Mouse (Mus musculus) cerebellum, postnatal 10 days (tissue): ENCODE data around the gene Cbfa2t2.

ENCODE experiments used
- DNase-seq, 2 experiments: peaks; one replicate each; pipeline ENCODE4 v3.0.0; 2021; ENCODE audit warnings: mixed read lengths in 2 of 2

The Cbfa2t2 gene

GRCm38 (mm10) chr2:154426188-154426904, 9.9 kb upstream of the Cbfa2t2 start:
- peak; percentile 75 to 79 for DNase-seq

GRCm38 (mm10) chr2:154426905-154427852, 9.1 kb upstream of the Cbfa2t2 start:
- no peak for DNase-seq

GRCm38 (mm10) chr2:154427853-154428360, 8.4 kb upstream of the Cbfa2t2 start:
- DNase-seq, result peak; percentile 59 to 68

- DNase-seq, result no peak
Observed at GRCm38 (mm10) chr2:154430566-154430965, 5.7 kb upstream of the Cbfa2t2 start.

- no peak for DNase-seq
Observed at GRCm38 (mm10) chr2:154432696-154433095, 3.6 kb upstream of the Cbfa2t2 start.

- DNase-seq, result peak; percentile 83 to 87
Observed at GRCm38 (mm10) chr2:154433391-154433790, 2.9 kb upstream of the Cbfa2t2 start.

- DNase-seq, result peak in 1 of 2 experiments; percentile 15
Observed at GRCm38 (mm10) chr2:154434690-154435089, 1.6 kb upstream of the Cbfa2t2 start.

GRCm38 (mm10) chr2:154436076-154436457, 214 bp upstream of the Cbfa2t2 start:
- DNase-seq, result peak; percentile 97 to 99

GRCm38 (mm10) chr2:154437191-154437527, 878 bp downstream of the Cbfa2t2 start:
- DNase-seq, result no peak

- no peak for DNase-seq
Observed at GRCm38 (mm10) chr2:154440453-154440852, 4.2 kb downstream of the Cbfa2t2 start.

GRCm38 (mm10) chr2:154447821-154448220, 11.5 kb downstream of the Cbfa2t2 start:
- no peak for DNase-seq

- DNase-seq, result no peak
Observed at GRCm38 (mm10) chr2:154448633-154449032, 12.4 kb downstream of the Cbfa2t2 start.

- DNase-seq, result no peak
Observed at GRCm38 (mm10) chr2:154452951-154453350, 16.7 kb downstream of the Cbfa2t2 start.

- no peak for DNase-seq
Observed at GRCm38 (mm10) chr2:154454099-154454498, 17.8 kb downstream of the Cbfa2t2 start.

- DNase-seq, result peak in 1 of 2 experiments; percentile 31
Observed at GRCm38 (mm10) chr2:154454605-154455004, 18.3 kb downstream of the Cbfa2t2 start.

- no peak for DNase-seq
Observed at GRCm38 (mm10) chr2:154455776-154456175, 19.5 kb downstream of the Cbfa2t2 start.

- DNase-seq, result no peak
Observed at GRCm38 (mm10) chr2:154456621-154457020, 20.3 kb downstream of the Cbfa2t2 start.

- DNase-seq, result no peak
Observed at GRCm38 (mm10) chr2:154459262-154459661, 23.0 kb downstream of the Cbfa2t2 start.

GRCm38 (mm10) chr2:154459851-154460250, 23.6 kb downstream of the Cbfa2t2 start:
- DNase-seq, result peak; percentile 92 to 95

GRCm38 (mm10) chr2:154463621-154464198, 27.4 kb downstream of the Cbfa2t2 start:
- DNase-seq, result peak; percentile 48 to 63

- peak; percentile 46 to 55 for DNase-seq
Observed at GRCm38 (mm10) chr2:154465914-154466335, 29.6 kb downstream of the Cbfa2t2 start.

GRCm38 (mm10) chr2:154467139-154467538, 30.9 kb downstream of the Cbfa2t2 start:
- DNase-seq, result no peak
